Mouse (Mus musculus) ES-E14 (cell line): Measurements from ENCODE around the gene Cyp4a31. TPM values are rescaled to one million over a fixed set of nuclear protein-coding genes. Genes with fewer than 3 reads are reported as not detected.
"Not testable (repeated sequence)": the region's sequence is repeated elsewhere in the genome, so short reads cannot be mapped to it uniquely, and the experiment has no call there.

Source experiments
- DNase-seq: peaks from one replicate; pipeline ENCODE4 v3.0.0-alpha.2; 2013; ENCODE audit warnings: low read depth, low spot score
- H3K27ac ChIP-seq: 2 replicates; pipeline ENCODE4 v1.5.1; 2012; ENCODE audit warnings: low read depth, mild to moderate bottlenecking, low read length, moderate library complexity, mixed read lengths; ENCODE audit not compliant: poor library complexity, insufficient read depth, severe bottlenecking
- H3K36me3 ChIP-seq: 2 replicates; pipeline ENCODE4 v1.6.1; 2012; ENCODE audit warnings: mild to moderate bottlenecking, low read length, moderate library complexity, mixed read lengths; ENCODE audit not compliant: control insufficient read depth, poor library complexity, insufficient read depth, severe bottlenecking
- H3K4me1 ChIP-seq, 2 experiments: fragments of 150-350 bp in 1 of 2; sonication (generic) in 1 of 2; 2 replicates each; pipeline ENCODE4 v1.6.1; 2012; ENCODE audit warnings: low read length in 2 of 2, mild to moderate bottlenecking in 1 of 2, mixed read lengths in 1 of 2; ENCODE audit not compliant: control insufficient read depth in 2 of 2, insufficient read depth in 2 of 2, poor library complexity in 1 of 2
- H3K4me3 ChIP-seq, 2 experiments: fragments of 150-350 bp in 1 of 2; sonication (generic) in 1 of 2; 2 replicates each; pipeline ENCODE4 v1.5.1; 2012; ENCODE audit warnings: low read length in 2 of 2, low read depth in 1 of 2, mild to moderate bottlenecking in 1 of 2, mixed read lengths in 1 of 2; ENCODE audit not compliant: insufficient read depth in 1 of 2, poor library complexity in 1 of 2, severe bottlenecking in 1 of 2
- H3K9ac ChIP-seq: 2 replicates; pipeline ENCODE4 v1.6.1; 2012; ENCODE audit warnings: low read depth, mild to moderate bottlenecking, low read length, mixed read lengths; ENCODE audit not compliant: poor library complexity, insufficient read depth, severe bottlenecking
- H3K9me3 ChIP-seq: fragments of 150-350 bp; sonication (generic); 2 replicates; pipeline ENCODE4 v1.6.1; 2012; ENCODE audit warnings: low read depth, mild to moderate bottlenecking, low read length; ENCODE audit not compliant: control insufficient read depth, insufficient read depth
- CHD2 ChIP-seq: IDR thresholded peaks from 2 replicates; pipeline ENCODE4 v1.6.1; 2014; ENCODE audit warnings: mild to moderate bottlenecking, low read depth, low read length, inconsistent platforms
- HCFC1 ChIP-seq: IDR thresholded peaks from 2 replicates; pipeline ENCODE4 v1.6.1; 2012; ENCODE audit warnings: low read length, inconsistent platforms, borderline replicate concordance; ENCODE audit not compliant: insufficient read depth
- MAFK ChIP-seq: IDR thresholded peaks from 2 replicates; pipeline ENCODE4 v1.6.1; 2014; ENCODE audit warnings: mild to moderate bottlenecking, low read depth, low read length, inconsistent platforms; ENCODE audit not compliant: insufficient read depth
- ZC3H11A ChIP-seq: IDR thresholded peaks from 2 replicates; pipeline ENCODE4 v1.6.1; 2012; ENCODE audit warnings: low read depth, mild to moderate bottlenecking, inconsistent platforms, low read length, borderline replicate concordance
- ZNF384 ChIP-seq: IDR thresholded peaks from 2 replicates; pipeline ENCODE4 v1.6.1; 2012; ENCODE audit warnings: low read depth, low read length, inconsistent platforms
- in situ Hi-C, 2 experiments: fragments of 600-800 bp; cut with MboI; formaldehyde crosslinking; loops; one replicate each; pipeline ENCODE4 v1.15.1; 2025; ENCODE audit warnings: low sequenced_read_pairs in 2 of 2, inconsistent platforms in 1 of 2; ENCODE audit not compliant: unreplicated experiment in 2 of 2
- total RNA-seq: library from RNA; depleted of rRNA; stranded (reverse); fragments of 300-350 nt; gene quantifications from 2 replicates; pipeline ENCODE4 v1.2.3, GENCODE M21; 2012; rRNA removed

Cyp4a31 gene
- not detected in 2 replicates for total RNA-seq

- no peak for TF ChIP-seq MAFK
- no peak for TF ChIP-seq HCFC1
- no peak for TF ChIP-seq ZC3H11A
- no peak for DNase-seq
- H3K36me3 ChIP-seq, result no peaks in the 10 kb centered on the region
- H3K27ac ChIP-seq, result no peak within 1 kb of the TSS
- peaks cover 6 to 10% of the 10 kb centered on the region in 2 experiments; a peak in 3 of 4 replicates for H3K4me1 ChIP-seq
- no peaks in the 10 kb centered on the region for H3K9me3 ChIP-seq
- in situ Hi-C loops, result no loop called here
- no peak within 1 kb of the TSS for H3K4me3 ChIP-seq
- no peak within 1 kb of the TSS for H3K9ac ChIP-seq
These were observed at the start of gene Cyp4a31 for GRCm38 (mm10) chr4:115563401-115563800. TSS of gene Cyp4a31 (plus strand) at chr4:115563649.

GRCm38 (mm10) chr4:115513964-115514363, 49.5 kb upstream of the Cyp4a31 start:
- H3K36me3 ChIP-seq, H3K9me3 ChIP-seq, H3K4me3 ChIP-seq, H3K27ac ChIP-seq, in situ Hi-C loops, DNase-seq, H3K4me1 ChIP-seq, H3K9ac ChIP-seq: not testable (repeated sequence)

DNA sequence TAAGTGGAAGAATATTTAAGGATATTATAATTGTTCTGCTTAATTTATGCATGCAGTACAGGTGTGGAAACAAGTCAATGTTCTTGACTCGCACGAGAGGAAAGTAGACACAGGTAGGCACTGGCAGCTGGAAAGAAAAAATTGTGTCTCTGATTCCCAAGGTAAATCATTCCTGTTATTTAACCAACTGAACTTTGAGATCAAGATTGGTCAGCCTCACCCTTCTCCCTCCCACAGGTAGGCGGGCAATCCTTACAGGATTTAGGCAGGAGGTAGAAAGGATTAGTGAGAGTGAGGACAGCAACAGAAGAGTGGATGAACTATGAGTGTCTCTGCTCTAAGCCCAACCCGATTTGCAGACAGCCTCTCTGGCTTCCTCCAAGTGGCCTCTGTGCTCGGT, 45.4 kb upstream of the Cyp4a31 start, which contains the start of gene Cyp4a10:
Gene Cyp4a10 (plus strand): TSS at position 265 of the 400 bp plus-strand sequence.
- DNase-seq, H3K9ac ChIP-seq, H3K4me1 ChIP-seq, H3K9me3 ChIP-seq, in situ Hi-C loops, H3K4me3 ChIP-seq, H3K36me3 ChIP-seq, H3K27ac ChIP-seq: not testable (repeated sequence)

GRCm38 (mm10) chr4:115519444-115519843, 44.0 kb upstream of the Cyp4a31 start:
- no peaks in the 10 kb centered on the region for H3K36me3 ChIP-seq
- no peak for DNase-seq
- H3K4me3 ChIP-seq, result no peak overlapping the region
- peaks cover 0 to 2% of the 10 kb centered on the region in 2 experiments; a peak in 1 of 4 replicates for H3K4me1 ChIP-seq
- in situ Hi-C loops, result no loop called here
- TF ChIP-seq ZNF384 (no peak), MAFK (no peak), ZC3H11A (no peak), HCFC1 (no peak), CHD2 (no peak)
- H3K9ac ChIP-seq, result no peak overlapping the region
- no peak overlapping the region for H3K27ac ChIP-seq
- H3K9me3 ChIP-seq, result no peaks in the 10 kb centered on the region

GRCm38 (mm10) chr4:115521766-115522165, 41.7 kb upstream of the Cyp4a31 start:
- Histone ChIP-seq H3K36me3 (no peaks in the 10 kb centered on the region), H3K4me1 (peaks cover 0 to 2% of the 10 kb centered on the region in 2 experiments; a peak in 1 of 4 replicates), H3K9ac (no peak overlapping the region), H3K4me3 (no peak overlapping the region), H3K9me3 (no peaks in the 10 kb centered on the region), H3K27ac (no peak overlapping the region)
- TF ChIP-seq CHD2, result no peak; the same call in 1 of the 2 replicates
- no peak for TF ChIP-seq HCFC1
- no peak for TF ChIP-seq MAFK
- no peak for TF ChIP-seq ZC3H11A
- no peak for TF ChIP-seq ZNF384
- peak; percentile 7 for DNase-seq
- in situ Hi-C loops, result no loop called here
